24 mouse cellular contexts compared by ENCODE assay signal in genomic region chr13:24750807-24751206, GRCm38 (mm10). TPM values are rescaled to one million over a fixed set of nuclear protein-coding genes. Genes with fewer than 3 reads are reported as not detected.
A peak's percentile ranks its signal among the peaks of the same experiment; 100 is the strongest.
DNase-seq lines count a peak whose midpoint lies in the region; ATAC-seq and TF ChIP-seq lines count a peak whose summit lies in the region.
"Had no signal": no experiment of that assay in that cellular context is flagged by ENCODE, and none has a peak within 500 bp of the region (broad histone marks: within the 10 kb centered on the region; RNA-seq: fewer than 3 reads in every experiment).

No protein-coding gene starts in this region.

- TF ChIP-seq CTCF in kidney, adult 2 months (conservative IDR thresholded peaks at IDR 0.05; ENCODE audit: insufficient read depth, insufficient read length, low read depth, low read length): no peak

- H3K4me1 ChIP-seq in forebrain, embryonic 11.5 days (replicated peaks; ENCODE audit: control insufficient read depth, insufficient read depth, low read length): no peaks in the 10 kb centered on the region
- no peaks in the 10 kb centered on the region for H3K4me1 ChIP-seq in forebrain, embryonic 13.5 days
- H3K4me1 ChIP-seq in heart, embryonic 10.5 days: no peaks in the 10 kb centered on the region
- H3K4me1 ChIP-seq in kidney, adult 2 months (ENCODE audit: control insufficient read depth, insufficient read depth, low read length): no peaks in the 10 kb centered on the region
- H3K4me1 ChIP-seq: embryonic facial prominence, embryonic 10.5 days; embryonic facial prominence, embryonic 12.5 days; forebrain, embryonic 12.5 days; forebrain, embryonic 15.5 days had no signal

- no peaks in the 10 kb centered on the region for H3K27me3 ChIP-seq in forebrain, embryonic 11.5 days (ENCODE audit: control insufficient read depth, insufficient read depth, low read length)
- no peaks in the 10 kb centered on the region for H3K27me3 ChIP-seq in forebrain, embryonic 13.5 days
- no peaks in the 10 kb centered on the region for H3K27me3 ChIP-seq in heart, embryonic 10.5 days (ENCODE audit: insufficient read depth, poor library complexity, severe bottlenecking)
- no peaks in the 10 kb centered on the region for H3K27me3 ChIP-seq in kidney, adult 2 months (replicated peaks; ENCODE audit: control insufficient read depth, insufficient read depth, low read length)
- H3K27me3 ChIP-seq: CH12.LX; embryonic facial prominence, embryonic 12.5 days; forebrain, embryonic 12.5 days; forebrain, embryonic 15.5 days had no signal

- H3K9ac ChIP-seq in forebrain, embryonic 11.5 days (ENCODE audit: low read length): no peak overlapping the region
- H3K9ac ChIP-seq in forebrain, embryonic 13.5 days: no peak overlapping the region
- H3K9ac ChIP-seq: embryonic facial prominence, embryonic 12.5 days; forebrain, embryonic 12.5 days; forebrain, embryonic 15.5 days; forebrain, postnatal 0 days had no signal

- WGBS in forebrain, embryonic 11.5 days: 94% methylated on average over 8 of the region's 8 CpGs
- 95% methylated on average over 8 of the region's 8 CpGs for WGBS in forebrain, embryonic 13.5 days
- WGBS in heart, embryonic 10.5 days: 91% methylated on average over 8 of the region's 8 CpGs
- 93% methylated on average over 8 of the region's 8 CpGs for WGBS in kidney, adult 2 months

- peaks cover 10% of the 10 kb centered on the region; the same call in 1 of the 2 replicates for H3K36me3 ChIP-seq in forebrain, embryonic 11.5 days (ENCODE audit: control insufficient read depth, insufficient read depth, low read length)
- H3K36me3 ChIP-seq in forebrain, embryonic 13.5 days (ENCODE audit: poor library complexity, severe bottlenecking): peaks cover 50% of the 10 kb centered on the region
- peaks cover 62% of the 10 kb centered on the region for H3K36me3 ChIP-seq in heart, embryonic 10.5 days
- no peaks in the 10 kb centered on the region for H3K36me3 ChIP-seq in kidney, adult 2 months (ENCODE audit: control insufficient read depth, insufficient read depth, low read length)

- H3K4me3 ChIP-seq in forebrain, embryonic 11.5 days (ENCODE audit: low read depth, low read length): no peak overlapping the region
- H3K4me3 ChIP-seq in forebrain, embryonic 13.5 days: no peak overlapping the region
- no peak overlapping the region for H3K4me3 ChIP-seq in heart, embryonic 10.5 days
- no peak overlapping the region for H3K4me3 ChIP-seq in kidney, adult 2 months (ENCODE audit: insufficient read depth, low read depth, low read length)
- H3K4me3 ChIP-seq: embryonic facial prominence, embryonic 10.5 days; embryonic facial prominence, embryonic 12.5 days; forebrain, embryonic 12.5 days; forebrain, embryonic 15.5 days had no signal

- peak; percentile 26 for DNase-seq in forebrain, embryonic 11.5 days (ENCODE audit: low spot score)
- peak; percentile 79 for DNase-seq in heart, adult 11 months
- DNase-seq in heart, embryonic 10.5 days (ENCODE audit: low spot score): no peak
- DNase-seq in kidney, adult 2 months: no peak
- DNase-seq: adrenal gland, adult 8-10 months; adrenal gland, postnatal 14 days; adrenal gland, postnatal 36 days; B cell, adult 2 months; cerebellum, adult 11-12 months; cerebellum, adult 2 months; cerebellum, adult 9-10 months; cerebellum, postnatal 10 days; cerebellum, postnatal 25 days; forebrain, postnatal 0 days had no signal

- H3K9me3 ChIP-seq in forebrain, embryonic 11.5 days (ENCODE audit: control insufficient read depth, low read length): no peaks in the 10 kb centered on the region
- no peaks in the 10 kb centered on the region for H3K9me3 ChIP-seq in forebrain, embryonic 13.5 days (replicated peaks)
- no peaks in the 10 kb centered on the region for H3K9me3 ChIP-seq in heart, embryonic 10.5 days
- H3K9me3 ChIP-seq: embryonic facial prominence, embryonic 10.5 days; embryonic facial prominence, embryonic 12.5 days; forebrain, embryonic 12.5 days; forebrain, embryonic 15.5 days; G1E had no signal

- no peak overlapping the region for H3K4me2 ChIP-seq in forebrain, embryonic 11.5 days (ENCODE audit: low read depth, low read length, severe bottlenecking)
- H3K4me2 ChIP-seq in forebrain, embryonic 13.5 days: no peak overlapping the region
- H3K4me2 ChIP-seq: embryonic facial prominence, embryonic 12.5 days; forebrain, embryonic 12.5 days; forebrain, embryonic 15.5 days had no signal

- ATAC-seq in forebrain, embryonic 11.5 days (replicated peaks; ENCODE audit: low FRiP score): no peak
- ATAC-seq in forebrain, embryonic 13.5 days: no peak
- ATAC-seq: activated CD4-positive, CD25-positive, alpha-beta regulatory T cell, adult 4 months; CD4-positive, CD25-positive, alpha-beta regulatory T cell, adult 4 months; forebrain, embryonic 15.5 days; forebrain, postnatal 0 days had no signal

- TF ChIP-seq POLR2A in kidney, adult 2 months (IDR thresholded peaks at IDR 0.05; ENCODE audit: low read depth, low read length): no peak

- no peak overlapping the region for H3K27ac ChIP-seq in forebrain, embryonic 11.5 days (ENCODE audit: low read depth, low read length)
- no peak overlapping the region for H3K27ac ChIP-seq in forebrain, embryonic 13.5 days
- no peak overlapping the region for H3K27ac ChIP-seq in heart, embryonic 10.5 days
- H3K27ac ChIP-seq in kidney, adult 2 months (ENCODE audit: insufficient read depth, low read depth, low read length): no peak overlapping the region
- H3K27ac ChIP-seq: embryonic facial prominence, embryonic 10.5 days; embryonic facial prominence, embryonic 12.5 days; forebrain, embryonic 12.5 days; forebrain, embryonic 15.5 days had no signal

RNA-seq across cellular contexts. Expression of gene Armh2, which starts 9.8 kb away (rescaled TPM):
- polyA plus RNA-seq in forebrain, embryonic 11.5 days (2014; fragmentation: Nextera tagmentation; extraction: Ambion mirVana): not detected in 2 replicates
- polyA plus RNA-seq in forebrain, embryonic 13.5 days (2015; fragmentation: Nextera tagmentation; extraction: Ambion mirVana): not detected in 2 replicates
- not detected in 2 replicates for polyA plus RNA-seq in heart, embryonic 10.5 days (2016; fragmentation: Nextera tagmentation; extraction: Ambion mirVana)
- not detected in 2 replicates for polyA plus RNA-seq in kidney, adult 2 months (2012; rRNA removed)
- polyA plus RNA-seq: activated CD4-positive, CD25-positive, alpha-beta regulatory T cell, adult 4 months; cerebellum, adult 2 months; embryonic facial prominence, embryonic 12.5 days; embryonic facial prominence, embryonic 14.5 days; forebrain, embryonic 12.5 days; forebrain, embryonic 15.5 days; forebrain, postnatal 0 days; G1E had no signal

RNA-seq across cellular contexts. Expression of gene Gmnn, which starts 10.9 kb away (rescaled TPM):
- 165 and 169 TPM in 2 replicates for polyA plus RNA-seq in forebrain, embryonic 11.5 days (2014; fragmentation: Nextera tagmentation; extraction: Ambion mirVana)
- 108 and 109 TPM in 2 replicates for polyA plus RNA-seq in forebrain, embryonic 13.5 days (2015; fragmentation: Nextera tagmentation; extraction: Ambion mirVana)
- 126 and 136 TPM in 2 replicates for polyA plus RNA-seq in heart, embryonic 10.5 days (2016; fragmentation: Nextera tagmentation; extraction: Ambion mirVana)
- polyA plus RNA-seq in kidney, adult 2 months (2012; rRNA removed): 4.1 and 7.1 TPM in 2 replicates

RNA-seq across cellular contexts. Expression of gene BC005537, which starts 50.6 kb away (rescaled TPM):
- 27.5 and 29.3 TPM in 2 replicates for polyA plus RNA-seq in forebrain, embryonic 11.5 days (2014; fragmentation: Nextera tagmentation; extraction: Ambion mirVana)
- polyA plus RNA-seq in forebrain, embryonic 13.5 days (2015; fragmentation: Nextera tagmentation; extraction: Ambion mirVana): 27.8 and 28.4 TPM in 2 replicates
- 8.0 and 10.4 TPM in 2 replicates for polyA plus RNA-seq in heart, embryonic 10.5 days (2016; fragmentation: Nextera tagmentation; extraction: Ambion mirVana)
- 35.3 and 42.4 TPM in 2 replicates for polyA plus RNA-seq in kidney, adult 2 months (2012; rRNA removed)

Comparison
In these comparisons a context has a peak if more than half of its experiments do, and no peak if none do; other contexts are left out.
1. DNase-seq: peak in forebrain, embryonic 11.5 days (single experiment) and heart, adult 11 months (single experiment); none in heart, embryonic 10.5 days (single experiment) and kidney, adult 2 months (single experiment).
2. RNA of gene Gmnn, which starts 10.9 kb away (polyA plus RNA-seq): 165 to 169 TPM in forebrain, embryonic 11.5 days, 126 to 136 TPM in heart, embryonic 10.5 days and 108 to 109 TPM in forebrain, embryonic 13.5 days; 4.1 to 7.1 TPM in kidney, adult 2 months; every median in the first group is over 10 times any median in the second.